Mouse (Mus musculus) midbrain, embryonic 13.5 days (tissue): ENCODE data around the gene Hspa12b. TPM values are rescaled to one million over a fixed set of nuclear protein-coding genes. Genes with fewer than 3 reads are reported as not detected.

ENCODE experiments used
- ATAC-seq: fragments of 200-750 bp; cut with Nextera tagmentation; 2 replicates; pipeline ENCODE4 v1.8.0; 2017; ENCODE audit warnings: mild to moderate bottlenecking, moderate TSS enrichment, moderate library complexity
- H3K27ac ChIP-seq: fragments of 300-500 bp; sonication (generic); 2 replicates; pipeline ENCODE4 v1.5.1; 2015; ENCODE audit warnings: inconsistent platforms, mild to moderate bottlenecking, moderate library complexity
- H3K27me3 ChIP-seq: fragments of 300-500 bp; sonication (generic); 2 replicates; pipeline ENCODE4 v1.6.1; 2015; ENCODE audit warnings: mild to moderate bottlenecking, inconsistent platforms
- H3K36me3 ChIP-seq: fragments of 300-500 bp; sonication (generic); 2 replicates; pipeline ENCODE4 v1.6.1; 2015; ENCODE audit warnings: mild to moderate bottlenecking, inconsistent platforms
- H3K4me1 ChIP-seq: fragments of 300-500 bp; sonication (generic); replicated peaks from 2 replicates; pipeline ENCODE4 v1.6.1; 2015; ENCODE audit warnings: inconsistent platforms
- H3K4me2 ChIP-seq: fragments of 300-500 bp; sonication (generic); replicated peaks from 2 replicates; pipeline ENCODE4 v1.6.1; 2015; ENCODE audit warnings: moderate library complexity, mild to moderate bottlenecking, inconsistent platforms
- H3K4me3 ChIP-seq: fragments of 300-500 bp; sonication (generic); replicated peaks from 2 replicates; pipeline ENCODE4 v1.5.1; 2015; ENCODE audit warnings: mild to moderate bottlenecking, inconsistent platforms
- H3K9ac ChIP-seq: fragments of 300-500 bp; sonication (generic); replicated peaks from 2 replicates; pipeline ENCODE4 v1.6.1; 2015; ENCODE audit warnings: mild to moderate bottlenecking, inconsistent platforms
- H3K9me3 ChIP-seq: fragments of 300-500 bp; sonication (generic); 2 replicates; pipeline ENCODE4 v1.6.1; 2016; ENCODE audit warnings: mild to moderate bottlenecking, inconsistent platforms
- WGBS: fragments of 180-500 bp; shearing (Covaris S2); methylation state at CpG from one replicate; pipeline ENCODE4 v1.1.7; 2015; 5-methylcytosine and 5-hydroxymethylcytosine counted together
- polyA plus RNA-seq: library from polyadenylated mRNA; unstranded; fragments of >200 nt; fragmentation: Nextera tagmentation; extraction: Ambion mirVana; gene quantifications from 2 replicates; pipeline ENCODE4 v1.2.1, GENCODE M21; 2015

Hspa12b gene
- polyA plus RNA-seq, 1 experiment from 2014 or later: 4.0 TPM

DNA sequence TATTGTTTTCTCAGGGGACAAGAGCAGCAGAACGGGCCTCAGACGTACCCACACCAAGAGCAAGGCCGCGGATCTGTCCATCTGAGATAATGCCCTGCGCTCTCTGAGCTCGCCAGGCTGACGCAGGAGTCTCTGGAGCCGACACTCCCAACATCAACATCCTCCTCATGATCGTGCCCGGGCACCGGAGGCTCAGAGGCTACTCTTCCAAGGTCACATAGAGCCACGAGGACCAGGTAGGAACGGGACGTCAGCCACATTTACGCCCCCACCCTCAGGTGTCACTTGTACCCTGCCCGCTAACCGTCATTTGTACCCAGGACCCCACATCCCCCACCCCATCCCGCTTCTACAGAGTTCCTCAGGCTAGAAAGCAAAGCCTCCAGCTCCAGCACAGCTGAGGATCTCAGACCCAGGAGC is 32.4 kb downstream of the Hspa12b start:
- Histone ChIP-seq H3K4me2 (peak overlapping the region; percentile 79), H3K4me1 (peaks cover 44% of the 10 kb centered on the region), H3K9ac (peak overlapping the region; percentile 83), H3K9me3 (no peaks in the 10 kb centered on the region), H3K4me3 (peak overlapping the region; percentile 68), H3K27ac (peak overlapping the region; percentile 97), H3K36me3 (peaks cover 8% of the 10 kb centered on the region; the same call in 1 of the 2 replicates), H3K27me3 (no peaks in the 10 kb centered on the region)
- WGBS: under 1% methylated on average over 18 of the region's 18 CpGs
- ATAC-seq: peak; percentile 81

DNA sequence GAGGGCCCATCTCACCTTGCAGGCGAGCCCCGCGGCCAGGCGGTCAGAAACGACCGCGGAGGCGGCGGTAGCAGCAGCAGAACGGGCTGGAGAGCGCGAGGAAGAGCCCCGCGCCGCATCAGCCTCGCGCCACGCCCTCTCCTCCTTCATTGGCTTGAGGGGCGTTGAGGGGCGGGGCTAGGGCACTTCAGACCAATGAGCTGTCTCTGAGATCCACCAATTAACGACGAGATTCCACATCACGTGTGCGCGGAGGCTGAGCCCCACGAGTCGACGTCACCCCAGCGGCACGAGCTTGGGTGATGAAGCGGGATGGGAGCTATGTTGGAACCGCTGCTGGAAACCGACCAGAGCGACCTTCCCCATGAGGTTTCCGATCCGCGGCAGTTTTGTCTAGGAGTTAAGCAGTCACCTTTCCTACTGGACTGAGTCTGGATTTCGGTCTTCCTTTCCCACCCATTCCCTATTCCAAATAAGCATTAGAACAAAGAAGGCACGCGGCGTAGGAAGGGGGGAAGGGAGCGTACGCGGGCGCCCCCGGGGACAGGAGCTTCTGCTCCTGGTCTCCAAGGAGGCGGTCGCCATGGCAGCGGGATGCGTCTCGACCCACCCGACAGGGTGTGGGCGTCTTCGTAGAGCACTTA is 33.0 kb downstream of the Hspa12b start, which contains the start of gene 1700037H04Rik:
TSS of gene 1700037H04Rik (minus strand) at position 144 of the 644 bp plus-strand sequence.
- H3K27ac ChIP-seq: peak within 1 kb of the TSS; percentile 97
- peaks cover 6% of the 10 kb centered on the region; the same call in 1 of the 2 replicates for H3K36me3 ChIP-seq
- no peaks in the 10 kb centered on the region for H3K9me3 ChIP-seq
- H3K4me2 ChIP-seq: peak within 1 kb of the TSS; percentile 79
- H3K4me1 ChIP-seq: peaks cover 44% of the 10 kb centered on the region
- ATAC-seq: peak; percentile 96
- WGBS: under 1% methylated on average over 54 of the region's 54 CpGs
- H3K27me3 ChIP-seq: no peaks in the 10 kb centered on the region
- peak within 1 kb of the TSS; percentile 83 for H3K9ac ChIP-seq
- peak within 1 kb of the TSS; percentile 68 for H3K4me3 ChIP-seq

DNA sequence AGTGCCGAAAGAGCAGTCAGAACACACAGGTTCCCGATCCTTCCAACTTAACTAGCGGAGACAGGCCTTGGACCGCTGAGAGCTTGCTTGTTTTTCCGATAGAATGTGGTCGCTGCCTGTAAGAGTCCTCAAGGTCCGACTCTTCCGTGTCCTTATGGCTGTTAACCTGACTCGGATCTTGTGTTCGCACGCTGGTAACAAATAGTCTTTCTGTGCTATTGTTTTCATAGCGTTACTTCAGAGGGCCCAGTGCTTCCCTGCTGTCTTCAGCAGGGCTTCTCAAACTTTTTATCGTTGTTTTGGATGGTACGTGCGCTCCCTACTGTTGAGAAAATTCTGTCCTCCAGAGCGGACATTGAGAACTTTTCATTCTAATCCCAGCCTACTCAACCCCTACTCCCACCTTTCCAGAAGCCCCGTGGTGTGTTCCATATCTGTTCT is 33.6 kb downstream of the Hspa12b start:
- peak overlapping the region; percentile 79 for H3K4me2 ChIP-seq
- peak overlapping the region; percentile 68 for H3K4me3 ChIP-seq
- peak overlapping the region; percentile 97 for H3K27ac ChIP-seq
- peak overlapping the region; percentile 80 for H3K9ac ChIP-seq
- no peaks in the 10 kb centered on the region for H3K27me3 ChIP-seq
- WGBS: under 1% methylated on average over 17 of the region's 17 CpGs
- H3K36me3 ChIP-seq: no peaks in the 10 kb centered on the region
- ATAC-seq: 0 out of 2 replicates have a peak, but pooled peaks have one; percentile 1
- peaks cover 44% of the 10 kb centered on the region for H3K4me1 ChIP-seq
- H3K9me3 ChIP-seq: no peaks in the 10 kb centered on the region

DNA sequence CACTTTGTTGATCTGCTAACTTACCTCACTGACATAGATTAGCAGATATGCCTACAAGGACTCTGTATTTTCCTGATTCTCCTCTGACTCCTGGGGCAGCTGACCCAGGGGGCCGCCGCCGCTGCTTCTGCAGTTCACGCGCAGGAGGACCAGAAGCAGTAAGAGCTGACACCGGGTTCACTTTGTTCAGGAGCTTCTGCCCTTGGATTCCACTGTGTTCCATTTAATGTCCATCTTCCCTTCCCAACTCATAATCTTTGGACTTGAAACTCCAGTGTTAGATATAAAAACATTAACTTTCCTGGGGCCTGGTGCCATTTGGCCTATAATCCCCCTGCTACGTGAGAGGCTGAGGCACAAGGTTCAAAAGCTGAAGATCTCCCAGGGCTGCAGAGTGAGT is 36.8 kb downstream of the Hspa12b start:
- H3K9ac ChIP-seq: no peak overlapping the region
- no peaks in the 10 kb centered on the region for H3K27me3 ChIP-seq
- H3K36me3 ChIP-seq: no peaks in the 10 kb centered on the region
- no peak overlapping the region for H3K4me2 ChIP-seq
- H3K4me1 ChIP-seq: peaks cover 15% of the 10 kb centered on the region
- H3K4me3 ChIP-seq: no peak overlapping the region
- H3K9me3 ChIP-seq: no peaks in the 10 kb centered on the region
- H3K27ac ChIP-seq: no peak overlapping the region
- ATAC-seq: no peak
- 76% methylated on average over 7 of the region's 7 CpGs for WGBS

DNA sequence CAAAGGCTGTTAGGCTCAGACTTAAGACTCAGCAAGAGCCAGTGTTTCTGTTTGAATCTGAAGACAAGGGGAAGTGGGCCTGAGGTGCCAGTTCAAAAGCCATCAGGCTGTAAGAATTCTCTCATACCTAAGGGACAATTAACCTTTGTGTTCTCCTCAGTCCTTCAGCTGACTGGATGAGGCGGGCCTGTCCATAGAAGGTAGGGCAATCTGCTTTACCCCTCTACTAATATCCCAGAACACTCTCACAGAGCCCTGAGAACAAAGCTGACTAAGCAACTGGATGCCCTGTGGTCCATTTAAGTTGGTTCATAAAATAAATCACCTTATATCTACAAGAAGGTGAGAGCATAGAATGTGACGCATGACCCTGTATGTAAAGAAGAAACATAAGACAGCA is 39.1 kb downstream of the Hspa12b start:
- H3K4me1 ChIP-seq: peaks cover 8% of the 10 kb centered on the region
- H3K4me3 ChIP-seq: no peak overlapping the region
- no peak overlapping the region for H3K4me2 ChIP-seq
- no peak overlapping the region for H3K27ac ChIP-seq
- no peaks in the 10 kb centered on the region for H3K9me3 ChIP-seq
- ATAC-seq: no peak
- 89% methylated on average over 2 of the region's 2 CpGs for WGBS
- H3K9ac ChIP-seq: no peak overlapping the region
- H3K36me3 ChIP-seq: peaks cover 5% of the 10 kb centered on the region; the same call in 1 of the 2 replicates
- H3K27me3 ChIP-seq: peaks cover 10% of the 10 kb centered on the region

DNA sequence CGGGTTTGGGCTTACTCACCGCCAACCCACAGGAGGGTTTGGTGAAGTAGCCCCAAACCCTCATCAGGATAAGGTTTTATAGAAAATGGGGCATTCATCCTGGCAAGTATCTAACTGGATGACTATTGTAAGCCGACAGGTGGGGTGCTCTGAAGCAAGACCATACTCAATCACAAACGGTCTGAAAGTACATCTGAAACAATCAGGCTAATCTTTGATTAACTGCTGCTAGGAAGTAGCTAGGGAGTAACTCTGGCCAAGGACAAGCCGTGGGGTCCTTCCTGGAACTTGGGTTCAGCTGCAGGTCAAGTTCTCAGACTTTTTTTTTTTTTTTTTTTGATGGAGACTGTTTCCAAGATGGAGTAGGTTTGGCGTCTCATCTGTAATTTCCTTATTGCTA is 40.9 kb downstream of the Hspa12b start:
- Histone ChIP-seq H3K36me3 (peaks cover 10% of the 10 kb centered on the region), H3K4me3 (no peak overlapping the region), H3K4me2 (no peak overlapping the region), H3K9me3 (no peaks in the 10 kb centered on the region), H3K9ac (no peak overlapping the region), H3K27ac (no peak overlapping the region), H3K4me1 (peaks cover 14% of the 10 kb centered on the region; the same call in 1 of the 2 replicates), H3K27me3 (peaks cover 28% of the 10 kb centered on the region)
- no peak for ATAC-seq
- 92% methylated on average over 6 of the region's 6 CpGs for WGBS

DNA sequence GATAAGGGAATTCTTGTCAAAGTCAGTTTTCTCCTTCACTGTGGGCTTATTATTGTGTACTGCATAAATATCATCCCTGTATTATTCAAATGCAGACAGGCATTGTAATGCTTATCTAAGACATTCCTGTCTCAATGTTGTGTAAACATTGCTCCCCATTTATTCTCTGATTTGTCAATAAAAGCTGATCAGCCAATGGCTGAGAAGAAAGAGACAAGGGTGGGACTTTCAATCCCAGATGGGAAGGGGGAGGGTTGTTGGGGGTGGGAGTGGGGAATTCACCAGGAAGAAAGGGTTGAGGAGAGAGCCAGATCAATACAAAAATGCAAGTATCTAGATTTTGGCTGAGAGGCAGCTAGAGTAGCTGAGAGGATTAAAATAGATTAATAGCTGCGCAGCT is 41.8 kb downstream of the Hspa12b start:
- no peak for ATAC-seq
- WGBS: 39% methylated on average over 1 of the region's 1 CpGs
- H3K36me3 ChIP-seq: peaks cover 10% of the 10 kb centered on the region

DNA sequence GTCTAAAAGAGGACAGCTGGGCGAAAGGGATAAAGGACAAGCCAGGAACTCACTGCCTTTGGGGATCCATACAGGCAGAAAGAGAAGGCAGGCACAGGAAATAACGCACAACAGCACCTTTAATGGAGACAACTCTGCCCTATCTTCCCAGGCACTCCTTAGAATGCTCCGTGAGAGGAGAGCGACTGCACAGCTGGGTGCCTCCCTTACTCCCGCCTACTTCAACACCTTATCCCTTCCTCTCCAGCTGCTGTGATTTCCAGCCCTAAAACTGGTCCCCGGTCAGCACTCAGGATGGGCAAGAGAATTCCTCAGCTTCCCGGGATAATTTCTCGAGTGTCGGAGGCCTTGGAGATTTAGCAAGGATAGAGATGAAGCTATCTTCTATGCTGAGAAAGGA is 43.9 kb downstream of the Hspa12b start:
- Histone ChIP-seq H3K27ac (no peak overlapping the region), H3K4me1 (peaks cover 43% of the 10 kb centered on the region), H3K9me3 (no peaks in the 10 kb centered on the region), H3K4me3 (no peak overlapping the region), H3K4me2 (no peak overlapping the region), H3K9ac (0 out of 2 replicates have a peak overlapping the region, but pooled peaks have one; percentile 25), H3K27me3 (peaks cover 36% of the 10 kb centered on the region), H3K36me3 (peaks cover 10% of the 10 kb centered on the region)
- ATAC-seq: no peak
- WGBS: 16% methylated on average over 9 of the region's 9 CpGs

More for the DNA sequence above, 41.8 kb downstream of the Hspa12b start:
- Histone ChIP-seq H3K27ac (no peak overlapping the region), H3K9me3 (no peaks in the 10 kb centered on the region), H3K27me3 (peaks cover 36% of the 10 kb centered on the region), H3K9ac (no peak overlapping the region), H3K4me1 (peaks cover 23% of the 10 kb centered on the region), H3K4me3 (no peak overlapping the region), H3K4me2 (no peak overlapping the region)

DNA sequence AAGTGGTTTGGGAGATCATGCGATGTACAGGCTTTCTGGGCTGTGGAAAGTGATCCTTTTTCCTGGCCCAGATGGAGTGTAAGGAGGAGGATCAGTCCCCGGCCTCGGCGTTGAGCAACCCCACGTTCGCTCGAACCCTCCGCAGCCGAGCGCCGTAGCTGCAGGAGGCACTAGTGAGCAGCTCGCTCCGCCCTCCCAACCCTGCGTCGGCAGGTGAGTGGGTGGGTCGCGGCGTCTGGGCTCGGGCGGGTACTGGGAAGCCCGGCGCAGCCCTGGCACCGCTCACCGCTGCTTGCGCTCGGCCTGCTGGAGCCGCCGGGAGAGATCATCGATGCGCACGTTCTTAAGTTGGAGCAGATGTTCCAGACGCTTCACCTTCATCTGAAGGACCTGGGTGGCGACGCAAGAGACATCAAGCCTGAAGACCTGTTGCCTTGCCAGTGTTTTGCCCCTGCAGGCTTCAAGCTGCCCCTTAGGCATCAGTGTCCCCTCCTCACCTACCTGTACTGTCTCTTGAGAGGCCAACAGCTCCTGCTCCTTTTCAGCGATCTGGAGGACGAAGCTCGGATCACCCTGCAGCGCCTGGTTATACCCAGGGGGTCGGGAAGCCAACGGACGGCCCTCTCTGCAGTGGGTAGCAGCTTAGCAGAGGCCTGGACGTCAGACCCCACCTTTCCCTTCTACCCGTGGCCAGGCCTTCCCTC is 44.5 kb downstream of the Hspa12b start:
- H3K4me3 ChIP-seq: no peak overlapping the region
- H3K27me3 ChIP-seq: peaks cover 36% of the 10 kb centered on the region
- 7% methylated on average over 43 of the region's 43 CpGs for WGBS
- H3K36me3 ChIP-seq: peaks cover 10% of the 10 kb centered on the region
- H3K9me3 ChIP-seq: no peaks in the 10 kb centered on the region
- peak overlapping the region; percentile 18 for H3K4me2 ChIP-seq
- H3K27ac ChIP-seq: no peak overlapping the region
- peak overlapping the region; percentile 25; the same call in 1 of the 2 replicates for H3K9ac ChIP-seq
- H3K4me1 ChIP-seq: peaks cover 49% of the 10 kb centered on the region
- ATAC-seq: no peak

DNA sequence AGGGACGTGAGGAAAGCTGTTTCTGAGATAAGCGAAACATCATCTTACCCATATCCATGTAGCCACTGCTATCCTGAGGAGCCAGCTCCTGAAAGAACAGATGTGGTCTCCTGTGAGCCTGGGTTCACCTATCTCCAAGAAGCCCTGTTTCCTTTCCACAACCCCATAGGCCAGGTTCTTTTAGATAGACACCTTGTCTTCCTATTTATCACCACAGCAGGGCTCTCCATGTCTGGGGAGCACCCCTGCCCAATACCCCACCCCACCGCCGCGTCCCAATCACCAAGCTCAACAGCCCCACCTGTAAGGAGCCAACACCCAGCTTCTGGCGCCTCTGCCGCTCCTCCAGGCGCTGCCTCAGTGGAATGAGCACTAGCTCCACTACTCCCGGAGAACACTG is 45.2 kb downstream of the Hspa12b start:
- Histone ChIP-seq H3K27me3 (peaks cover 36% of the 10 kb centered on the region), H3K4me1 (peaks cover 56% of the 10 kb centered on the region), H3K4me3 (no peak overlapping the region), H3K36me3 (peaks cover 12% of the 10 kb centered on the region), H3K9ac (no peak overlapping the region), H3K27ac (no peak overlapping the region), H3K9me3 (no peaks in the 10 kb centered on the region), H3K4me2 (no peak overlapping the region)
- 54% methylated on average over 9 of the region's 9 CpGs for WGBS
- ATAC-seq: no peak

DNA sequence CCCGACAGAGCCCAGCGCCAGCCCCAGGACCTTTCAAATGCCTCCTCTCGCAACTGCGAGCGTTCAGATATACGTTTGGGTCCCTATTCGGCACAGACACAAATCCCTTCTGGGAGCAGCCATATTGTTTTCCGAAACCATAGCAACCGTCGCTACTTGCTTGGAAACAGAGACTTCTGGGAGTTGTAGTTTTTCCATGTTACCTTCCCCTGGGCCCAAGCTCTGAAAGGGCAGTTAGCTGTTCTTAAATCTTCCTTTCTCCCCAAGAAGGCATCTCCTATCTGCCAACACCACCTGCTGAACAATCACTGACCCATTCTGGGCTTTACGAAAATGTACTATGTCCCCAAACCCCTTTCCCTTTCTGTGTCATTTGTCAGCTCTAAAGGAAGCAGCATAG is 47.6 kb downstream of the Hspa12b start:
- Histone ChIP-seq H3K4me2 (peak overlapping the region; percentile 81), H3K27me3 (peaks cover 36% of the 10 kb centered on the region), H3K9ac (peak overlapping the region; percentile 50; the same call in 1 of the 2 replicates), H3K9me3 (no peaks in the 10 kb centered on the region), H3K4me3 (peak overlapping the region; percentile 45), H3K27ac (0 out of 2 replicates have a peak overlapping the region, but pooled peaks have one; percentile 14), H3K4me1 (peaks cover 75% of the 10 kb centered on the region), H3K36me3 (peaks cover 21% of the 10 kb centered on the region)
- WGBS: 3% methylated on average over 11 of the region's 11 CpGs
- ATAC-seq: peak; percentile 57
